Mouse (Mus musculus) midbrain, postnatal 0 days (tissue): ENCODE measurements around the gene Pced1b. TPM values are rescaled to one million over a fixed set of nuclear protein-coding genes. Genes with fewer than 3 reads are reported as not detected.
"Not testable (repeated sequence)": the region's sequence is repeated elsewhere in the genome, so short reads cannot be mapped to it uniquely, and the experiment has no call there.

Experiments
- ATAC-seq: fragments of 200-750 bp; cut with Nextera tagmentation; 2 replicates; pipeline ENCODE4 v1.8.0; 2017; ENCODE audit warnings: moderate number of reproducible peaks, mild to moderate bottlenecking, moderate TSS enrichment, moderate library complexity; ENCODE audit not compliant: low FRiP score
- DNase-seq: peaks from one replicate; pipeline ENCODE4 v3.0.0-alpha.2; 2015; ENCODE audit warnings: low spot score
- H3K27ac ChIP-seq: fragments of 300-500 bp; sonication (generic); 2 replicates; pipeline ENCODE4 v1.5.1; 2014; ENCODE audit warnings: low read depth, mild to moderate bottlenecking, low read length, mixed read lengths
- H3K27me3 ChIP-seq: fragments of 300-500 bp; sonication (generic); 2 replicates; pipeline ENCODE4 v1.6.1; 2014; ENCODE audit warnings: low read length, control low read depth, mixed read lengths; ENCODE audit not compliant: insufficient read depth
- H3K36me3 ChIP-seq: fragments of 300-500 bp; sonication (generic); 2 replicates; pipeline ENCODE4 v1.6.1; 2014; ENCODE audit warnings: low read length, control low read depth, mixed read lengths; ENCODE audit not compliant: insufficient read depth
- H3K4me1 ChIP-seq: fragments of 300-500 bp; sonication (generic); 2 replicates; pipeline ENCODE4 v1.6.1; 2014; ENCODE audit warnings: mild to moderate bottlenecking, control low read depth, antibody characterized with exemption, low read length, mixed read lengths; ENCODE audit not compliant: insufficient read depth
- H3K4me2 ChIP-seq: fragments of 300-500 bp; sonication (generic); 2 replicates; pipeline ENCODE4 v1.6.1; 2014; ENCODE audit warnings: low read depth, mild to moderate bottlenecking, low read length, mixed read lengths; ENCODE audit not compliant: poor library complexity, severe bottlenecking
- H3K4me3 ChIP-seq: fragments of 300-500 bp; sonication (generic); 2 replicates; pipeline ENCODE4 v1.5.1; 2014; ENCODE audit warnings: low read depth, mild to moderate bottlenecking, low read length, moderate library complexity
- H3K9ac ChIP-seq: fragments of 300-500 bp; sonication (generic); replicated peaks from 2 replicates; pipeline ENCODE4 v1.6.1; 2014; ENCODE audit warnings: mild to moderate bottlenecking, low read length, moderate library complexity, mixed read lengths; ENCODE audit not compliant: poor library complexity, severe bottlenecking
- H3K9me3 ChIP-seq: fragments of 300-500 bp; sonication (generic); 2 replicates; pipeline ENCODE4 v1.6.1; 2016; ENCODE audit warnings: low read length, control low read depth
- CTCF ChIP-seq: IDR thresholded peaks from 2 replicates; pipeline ENCODE4 v1.5.1; 2016; ENCODE audit warnings: antibody characterized with exemption, mild to moderate bottlenecking
- WGBS: fragments of 180-500 bp; shearing (Covaris S2); extraction: QIAGEN DNeasy Blood & Tissue Kit; methylation state at CpG from one replicate; pipeline ENCODE4 v1.1.7; 2014; 5-methylcytosine and 5-hydroxymethylcytosine counted together
- polyA plus RNA-seq: library from polyadenylated mRNA; unstranded; fragments of >200 nt; fragmentation: Nextera tagmentation; extraction: Ambion mirVana; gene quantifications from 2 replicates; pipeline ENCODE4 v1.2.1, GENCODE M21; 2015
- total RNA-seq: library from RNA; depleted of rRNA; stranded (reverse); fragments of >200 nt; gene quantifications from 2 replicates; pipeline ENCODE4 v1.2.3, GENCODE M21; 2014

The Pced1b gene
- total and polyA plus RNA-seq, 2 experiments from 2014 or later, result 7.0 to 10.4 TPM

- 90% methylated on average over 10 of the region's 10 CpGs for WGBS
- TF ChIP-seq CTCF, result no peak
- ATAC-seq (no peak), DNase-seq (no peak)
- Histone ChIP-seq H3K4me2 (no peak overlapping the region), H3K27me3 (no peaks in the 10 kb centered on the region), H3K4me3 (no peak overlapping the region), H3K36me3 (no peaks in the 10 kb centered on the region), H3K27ac (no peak overlapping the region), H3K4me1 (no peaks in the 10 kb centered on the region), H3K9me3 (no peaks in the 10 kb centered on the region), H3K9ac (no peak overlapping the region)
These were observed 122.2 kb downstream of the Pced1b start for GRCm38 (mm10) chr15:97369144-97369543.

GRCm38 (mm10) chr15:97370880-97371279 is 124.0 kb downstream of the Pced1b start:
- H3K9ac ChIP-seq, result no peak overlapping the region
- 98% methylated on average over 7 of the region's 7 CpGs for WGBS
- DNase-seq (no peak), ATAC-seq (no peak)
- TF ChIP-seq CTCF, result no peak
- H3K4me2 ChIP-seq, result no peak overlapping the region
- H3K27ac ChIP-seq, result no peak overlapping the region
- H3K36me3 ChIP-seq, result no peaks in the 10 kb centered on the region
- H3K9me3 ChIP-seq, result no peaks in the 10 kb centered on the region
- no peaks in the 10 kb centered on the region for H3K27me3 ChIP-seq
- H3K4me3 ChIP-seq, result no peak overlapping the region
- no peaks in the 10 kb centered on the region for H3K4me1 ChIP-seq

- H3K4me2 ChIP-seq, H3K4me1 ChIP-seq, ATAC-seq, DNase-seq, H3K9me3 ChIP-seq, H3K9ac ChIP-seq, H3K27ac ChIP-seq, H3K4me3 ChIP-seq, H3K27me3 ChIP-seq, H3K36me3 ChIP-seq: not testable (repeated sequence)
- WGBS, result 59% methylated on average over 3 of the region's 3 CpGs
These were observed 125.1 kb downstream of the Pced1b start for GRCm38 (mm10) chr15:97372043-97372442.

- Histone ChIP-seq H3K9ac (no peak overlapping the region), H3K36me3 (no peaks in the 10 kb centered on the region), H3K9me3 (no peaks in the 10 kb centered on the region), H3K4me2 (no peak overlapping the region), H3K27me3 (no peaks in the 10 kb centered on the region), H3K27ac (no peak overlapping the region), H3K4me1 (peaks cover 2% of the 10 kb centered on the region; the same call in 1 of the 2 replicates), H3K4me3 (no peak overlapping the region)
- WGBS, result 42% methylated on average over 6 of the region's 6 CpGs
- TF ChIP-seq CTCF, result no peak
- ATAC-seq (no peak), DNase-seq (no peak)
These were observed 125.8 kb downstream of the Pced1b start for GRCm38 (mm10) chr15:97372611-97373131.

- 0 out of 2 replicates have a peak overlapping the region, but pooled peaks have one; percentile 3 for H3K4me3 ChIP-seq
- H3K9ac ChIP-seq, result no peak overlapping the region
These were observed 126.5 kb downstream of the Pced1b start for GRCm38 (mm10) chr15:97373203-97374084.

More at GRCm38 (mm10) chr15:97373203-97374084, 126.5 kb downstream of the Pced1b start:
- H3K4me1 ChIP-seq, result peaks cover 2% of the 10 kb centered on the region; the same call in 1 of the 2 replicates
- no peaks in the 10 kb centered on the region for H3K36me3 ChIP-seq
- no peak overlapping the region for H3K27ac ChIP-seq
- DNase-seq (no peak), ATAC-seq (no peak)
- WGBS, result 21% methylated on average over 24 of the region's 25 CpGs
- no peaks in the 10 kb centered on the region for H3K9me3 ChIP-seq
- H3K27me3 ChIP-seq, result no peaks in the 10 kb centered on the region
- TF ChIP-seq CTCF, result no peak
- H3K4me2 ChIP-seq, result peak overlapping the region; percentile 31; the same call in 1 of the 2 replicates
